Mouse (Mus musculus): ENCODE measurements at regions not wholly inside any gene's neighbourhood (a gene's known extent, or its start where the extent isn't known, plus 50 kb on each side); places are given as distances from the start of the nearest gene placed in this dataset.

GRCm38 (mm10) chr8:6227901-6228300, 1122.8 kb upstream of the Slc10a2 start:
- no peak for DNase-seq (ENCODE audit: low spot score in 2 of 2)

DNA sequence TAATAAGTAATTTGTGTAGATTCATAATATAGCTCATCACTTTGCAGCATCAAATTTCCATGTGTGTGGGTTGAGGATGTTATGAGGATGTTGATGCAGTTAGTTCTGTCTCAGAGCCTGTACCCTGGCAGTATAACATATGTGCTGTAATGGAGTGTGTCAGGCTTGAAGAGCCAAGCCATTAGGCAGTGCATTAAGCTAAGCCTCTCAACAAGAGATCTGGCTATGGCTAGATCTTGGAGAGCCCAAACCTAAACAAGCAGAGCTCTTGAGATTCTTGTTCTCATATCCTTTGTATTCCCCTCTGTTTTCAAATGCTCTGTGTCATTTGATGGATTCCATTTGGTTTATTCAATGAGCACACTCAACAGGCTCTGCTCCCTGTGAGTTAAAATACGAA, 1120.0 kb upstream of the Slc10a2 start:
- no peak for DNase-seq (ENCODE audit: low spot score in 2 of 2)

DNA sequence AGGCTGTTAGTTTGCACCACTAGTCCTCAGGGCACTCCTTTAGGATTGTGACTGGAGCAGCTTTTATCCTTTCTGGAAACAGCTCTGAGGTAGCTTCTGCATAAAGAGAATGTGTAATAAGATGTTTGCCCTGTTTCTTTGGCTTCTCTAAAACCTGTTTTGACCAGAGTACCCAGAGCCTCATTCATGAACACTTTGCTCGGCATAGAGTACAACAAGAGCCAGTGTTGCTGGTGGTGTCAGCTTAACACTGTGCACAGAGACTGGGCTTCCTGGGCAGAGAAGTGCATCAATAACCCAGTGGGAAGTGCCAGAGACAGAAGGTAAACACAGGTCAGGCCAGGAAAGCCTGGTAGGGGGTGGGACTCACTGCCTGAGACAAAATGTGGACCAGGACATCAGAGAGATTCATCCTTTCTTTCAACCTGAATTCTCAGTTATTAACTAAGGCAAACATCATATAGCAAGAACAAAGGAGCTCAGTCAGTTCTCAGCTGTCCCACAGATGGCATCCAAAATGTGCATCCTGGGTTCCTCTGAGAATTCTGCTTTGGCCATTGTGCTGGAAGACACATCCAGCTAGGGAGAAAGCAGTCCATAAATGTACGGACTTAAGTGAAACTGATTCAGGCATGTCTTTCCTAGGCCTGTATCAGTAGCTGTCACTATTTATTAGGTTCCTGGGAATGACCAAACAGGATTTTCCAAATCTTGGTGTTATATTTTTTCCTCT, 1102.6 kb upstream of the Slc10a2 start:
- DNase-seq (ENCODE audit: low spot score in 2 of 2): peak; percentile 1

GRCm38 (mm10) chr8:6204051-6204745, 1099.0 kb upstream of the Slc10a2 start:
- no peak for DNase-seq (ENCODE audit: low spot score in 2 of 2)

- no peak for DNase-seq (ENCODE audit: low spot score in 2 of 2)
These were observed 1086.3 kb upstream of the Slc10a2 start for GRCm38 (mm10) chr8:6191431-6191830.

GRCm38 (mm10) chr8:6188422-6188821, 1083.3 kb upstream of the Slc10a2 start:
- no peak for DNase-seq (ENCODE audit: low spot score in 2 of 2)

DNA sequence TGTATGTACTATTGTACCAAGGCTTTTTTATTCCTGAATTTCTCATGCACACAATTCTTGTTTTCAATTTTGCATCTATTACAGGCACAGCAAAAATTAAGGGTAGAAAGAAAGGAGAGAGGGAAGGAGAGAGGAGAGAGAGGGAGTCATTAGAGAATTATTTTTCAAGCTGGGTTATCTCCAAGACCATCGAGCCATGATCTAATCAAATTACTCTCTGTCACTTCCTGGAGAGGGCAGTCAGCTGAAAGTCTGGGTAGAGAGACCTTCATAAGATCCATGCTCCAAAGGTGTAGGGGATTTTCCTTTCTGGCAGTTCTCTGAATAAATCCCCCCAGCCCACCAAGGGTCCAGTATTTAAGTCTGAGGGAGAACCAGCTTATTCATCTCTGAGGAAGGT, 1081.4 kb upstream of the Slc10a2 start:
- no peak for DNase-seq (ENCODE audit: low spot score in 2 of 2)

DNA sequence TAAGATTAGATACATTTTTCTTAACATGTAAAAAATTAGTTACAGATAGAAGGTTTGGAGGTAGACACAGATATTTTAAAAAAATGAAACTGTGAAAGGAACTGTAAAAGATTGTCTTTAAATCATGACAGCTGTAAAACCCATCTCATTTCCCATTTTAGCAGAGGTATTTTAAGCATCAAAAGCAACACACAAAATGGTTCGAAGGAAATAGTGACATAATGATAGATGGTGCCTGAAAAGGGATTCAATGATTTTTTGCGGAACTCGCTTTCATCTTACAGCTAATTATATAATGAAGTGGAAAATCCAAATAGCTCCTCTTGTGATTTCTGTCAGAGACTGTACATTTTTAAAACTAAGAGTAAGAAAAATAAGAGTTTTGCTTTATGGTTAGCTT, 1074.5 kb upstream of the Slc10a2 start:
- DNase-seq (ENCODE audit: low spot score in 2 of 2): no peak

GRCm38 (mm10) chr8:6166433-6166832, 1061.3 kb upstream of the Slc10a2 start:
- DNase-seq (ENCODE audit: low spot score in 2 of 2): no peak

DNA sequence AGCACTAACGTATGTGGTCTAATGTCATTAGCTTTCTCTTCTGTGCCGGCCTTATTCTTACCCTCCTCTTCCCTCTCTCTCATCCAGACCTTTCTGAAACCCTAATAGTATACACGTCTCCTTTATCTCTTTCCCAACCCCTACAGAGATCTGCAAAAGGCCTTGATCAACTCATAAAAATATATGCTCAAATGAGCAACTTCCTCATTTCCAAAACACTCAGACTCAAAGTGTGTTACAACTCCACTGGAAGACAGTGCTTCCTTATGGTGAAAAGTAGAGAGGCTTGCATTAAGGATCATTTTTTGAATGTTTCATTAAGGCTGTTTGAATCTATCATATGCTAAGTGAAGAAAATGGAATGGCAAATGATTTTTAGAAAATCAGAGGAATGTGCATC, 1060.1 kb upstream of the Slc10a2 start:
- no peak for DNase-seq (ENCODE audit: low spot score in 2 of 2)

GRCm38 (mm10) chr8:6164758-6165157, 1059.6 kb upstream of the Slc10a2 start:
- no peak for DNase-seq (ENCODE audit: low spot score in 2 of 2)

- DNase-seq (ENCODE audit: low spot score in 2 of 2): no peak
These were observed 1039.4 kb upstream of the Slc10a2 start for GRCm38 (mm10) chr8:6144588-6144987.

DNA sequence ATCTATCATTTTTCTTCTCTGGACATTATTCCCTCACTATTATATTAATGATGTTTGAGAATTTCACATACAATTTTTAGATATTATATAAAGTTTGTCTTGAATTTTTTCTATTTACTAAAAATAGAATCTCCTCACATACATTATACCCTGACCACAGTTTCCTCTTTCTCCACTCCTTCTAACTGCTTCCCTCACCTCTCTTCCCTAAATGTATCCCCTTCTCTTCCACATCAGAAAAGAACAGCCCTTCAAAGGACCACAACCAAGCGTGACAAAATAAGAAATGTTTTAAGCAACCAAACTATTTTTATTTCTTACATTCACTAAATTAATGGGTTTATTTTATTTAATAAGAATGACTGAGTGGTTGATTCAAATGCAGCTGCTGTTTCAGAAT, 1034.9 kb upstream of the Slc10a2 start:
- no peak for DNase-seq (ENCODE audit: low spot score in 2 of 2)

DNA sequence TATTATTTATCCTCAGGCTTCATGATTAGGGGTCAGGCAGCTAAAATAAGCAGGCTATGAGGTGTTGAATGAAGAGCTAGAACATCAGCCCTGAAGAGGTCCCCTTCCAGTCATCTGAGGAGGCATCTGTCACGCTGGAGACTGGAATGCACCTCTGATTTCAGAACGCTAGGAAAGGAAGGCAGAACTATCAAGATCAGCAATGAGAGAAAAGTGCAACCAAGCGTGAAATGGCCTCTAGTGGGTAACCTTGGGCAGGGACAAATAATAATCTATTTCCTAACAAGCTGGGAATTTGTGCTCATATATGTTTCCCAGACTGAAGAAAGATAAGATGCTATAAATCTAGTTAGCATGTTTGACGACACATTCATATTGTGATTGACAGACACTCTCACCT, 1034.0 kb upstream of the Slc10a2 start:
- no peak for DNase-seq (ENCODE audit: low spot score in 2 of 2)

- DNase-seq (ENCODE audit: low spot score in 2 of 2): no peak
These were observed 1027.1 kb upstream of the Slc10a2 start for GRCm38 (mm10) chr8:6132243-6132751.

DNA sequence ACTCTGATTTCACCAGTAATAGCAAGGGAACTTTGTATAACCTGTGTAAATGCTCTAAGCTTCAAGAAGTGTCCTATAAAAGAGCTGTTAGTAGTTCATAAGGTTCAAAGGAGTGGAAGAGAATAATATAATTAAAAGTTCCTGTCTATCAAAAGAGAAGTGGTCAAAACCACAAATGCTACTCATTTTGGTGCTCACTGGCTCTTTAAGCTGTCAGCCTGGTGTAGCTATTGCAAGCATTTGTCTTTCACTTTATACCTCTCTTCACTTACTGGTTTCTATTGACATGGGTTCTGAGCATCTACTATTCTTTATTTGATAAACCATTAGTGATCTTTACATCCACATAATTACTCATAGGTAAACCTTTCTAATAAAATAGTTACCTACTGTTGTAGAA, 1020.1 kb upstream of the Slc10a2 start:
- no peak for DNase-seq (ENCODE audit: low spot score in 2 of 2)

DNA sequence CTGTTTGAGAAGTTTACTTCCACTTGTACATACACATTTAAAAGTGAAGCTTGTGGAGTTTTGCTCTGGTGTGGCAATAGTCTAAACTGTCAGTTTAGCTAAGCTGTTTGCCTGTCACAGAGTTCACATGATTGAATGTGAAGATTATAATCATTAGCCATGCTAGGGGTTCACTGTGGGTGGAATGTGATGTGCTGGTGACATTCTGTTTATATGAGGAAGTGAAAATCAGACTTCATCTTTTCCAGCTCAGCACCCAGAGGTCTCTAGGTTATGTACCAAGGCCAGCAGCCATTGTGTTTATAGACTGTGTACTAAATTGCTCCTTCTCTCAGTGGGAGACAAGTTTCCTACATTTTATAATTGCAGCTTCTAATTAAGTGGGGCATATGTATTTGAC, 1014.4 kb upstream of the Slc10a2 start:
- DNase-seq (ENCODE audit: low spot score in 2 of 2): no peak

- peak in 1 of 2 experiments; percentile 1 for DNase-seq (ENCODE audit: low spot score in 2 of 2)
These were observed 1006.2 kb upstream of the Slc10a2 start for GRCm38 (mm10) chr8:6111351-6111750.

- no peak for DNase-seq (ENCODE audit: low spot score in 2 of 2)
These were observed 984.9 kb upstream of the Slc10a2 start for GRCm38 (mm10) chr8:6090028-6090427.

DNA sequence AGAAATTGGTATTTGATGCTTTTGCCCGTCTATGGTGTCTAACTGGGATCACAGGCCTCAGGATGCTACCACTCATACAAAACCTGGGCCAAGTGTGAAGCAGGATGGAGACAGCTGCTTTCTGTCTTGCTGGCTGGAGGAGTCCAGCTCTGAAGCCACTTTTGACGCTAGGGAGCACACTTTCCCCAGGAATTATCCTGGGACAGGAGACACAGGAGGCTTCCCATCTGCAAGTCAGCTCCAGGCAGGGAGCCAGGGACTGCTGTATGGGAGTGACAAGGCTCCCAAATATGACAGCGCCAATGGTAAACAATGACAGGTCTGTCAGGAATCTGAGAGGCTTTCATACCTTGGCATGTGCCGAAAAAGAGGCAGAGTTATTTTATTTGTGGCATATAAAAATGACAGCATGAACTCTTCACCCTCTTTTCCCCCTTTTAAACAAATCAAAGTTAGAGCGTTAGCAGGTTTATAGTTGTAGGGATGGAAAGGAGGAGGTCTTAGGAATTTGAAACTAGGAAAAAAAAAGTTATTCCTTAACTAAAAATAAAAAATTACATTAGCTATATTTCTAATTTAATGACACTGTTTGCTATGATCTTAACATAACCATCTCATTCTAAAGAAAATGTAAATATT, 938.9 kb upstream of the Slc10a2 start:
- peak; percentile 20 to 41 for DNase-seq (ENCODE audit: low spot score in 2 of 2)

DNA sequence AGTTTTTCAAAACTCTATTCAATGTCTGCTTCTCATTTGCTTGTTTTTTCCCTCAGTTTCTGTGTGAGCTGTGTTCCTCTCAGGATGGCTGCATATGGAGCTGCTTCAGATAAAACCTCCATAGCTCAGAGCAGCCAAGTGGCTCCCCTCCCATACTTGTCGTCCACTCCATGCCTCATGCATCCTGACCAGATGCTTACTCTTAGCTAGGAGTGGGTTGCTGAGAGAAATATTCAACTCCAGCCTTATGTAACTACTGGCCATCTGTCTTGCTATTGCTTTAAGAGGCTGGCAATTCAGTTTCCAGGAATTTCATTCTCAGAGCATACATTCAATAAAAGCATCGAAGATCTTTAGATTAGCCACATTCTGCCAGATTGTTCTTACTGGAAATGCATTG, 907.1 kb upstream of the Slc10a2 start:
- DNase-seq (ENCODE audit: low spot score in 2 of 2): peak; percentile 23 to 62

DNA sequence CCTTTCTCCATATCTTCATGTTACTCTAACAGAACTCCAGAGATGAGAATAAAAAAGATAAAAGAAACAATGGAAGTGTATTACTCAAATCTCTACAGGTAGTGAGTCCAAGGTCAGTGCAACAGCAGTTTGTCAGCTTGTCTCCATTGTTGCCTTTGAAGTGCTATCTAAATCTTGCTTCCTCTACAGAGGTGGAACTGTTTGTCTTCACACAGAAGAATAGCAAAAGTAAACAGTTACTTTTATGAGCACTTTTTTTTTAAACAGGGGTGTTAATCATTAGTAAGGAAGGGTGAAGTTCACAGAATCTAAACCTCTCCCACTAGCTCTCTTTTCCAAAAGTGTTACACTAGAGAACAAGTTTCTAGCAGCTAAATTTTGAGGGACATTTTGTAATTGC, 906.0 kb upstream of the Slc10a2 start:
- no peak for DNase-seq (ENCODE audit: low spot score in 2 of 2)

GRCm38 (mm10) chr8:6010712-6011111, 905.6 kb upstream of the Slc10a2 start:
- DNase-seq (ENCODE audit: low spot score in 2 of 2): no peak
